Mouse (Mus musculus) bone marrow, adult 2 months (tissue): ENCODE measurements around the gene Rhbdl1. TPM values are rescaled to one million over a fixed set of nuclear protein-coding genes. Genes with fewer than 3 reads are reported as not detected.

Experiments
- H3K27ac ChIP-seq: fragments of 200-500 bp; 2 replicates; pipeline ENCODE4 v1.5.1; 2012; ENCODE audit warnings: low read depth, mild to moderate bottlenecking, control low read depth, inconsistent platforms, low read length; ENCODE audit not compliant: control insufficient read depth, poor library complexity, insufficient read depth
- H3K4me1 ChIP-seq: fragments of 200-500 bp; 2 replicates; pipeline ENCODE4 v1.6.1; 2011; ENCODE audit warnings: low read length; ENCODE audit not compliant: control insufficient read depth, insufficient read depth
- H3K4me3 ChIP-seq: fragments of 200-500 bp; replicated peaks from 2 replicates; pipeline ENCODE3; 2011; ENCODE audit warnings: mild to moderate bottlenecking, low read depth, low read length, control low read depth; ENCODE audit not compliant: control insufficient read depth
- CTCF ChIP-seq: fragments of 200-500 bp; IDR thresholded peaks from 2 replicates; pipeline ENCODE4 v1.5.1; 2011; ENCODE audit warnings: low read length, control low read depth; ENCODE audit not compliant: control insufficient read depth, insufficient read depth
- POLR2A ChIP-seq: fragments of 200-500 bp; IDR thresholded peaks from 2 replicates; pipeline ENCODE4 v1.6.1; 2011; ENCODE audit warnings: low read depth, mild to moderate bottlenecking, control low read depth, low read length, borderline replicate concordance; ENCODE audit not compliant: control insufficient read depth
- WGBS: fragments of 180-500 bp; shearing (Covaris S2); methylation state at CpG from one replicate; pipeline ENCODE4 v1.1.7; 2018; 5-methylcytosine and 5-hydroxymethylcytosine counted together
- polyA plus RNA-seq: library from polyadenylated mRNA; stranded (reverse); fragments of >200 nt; gene quantifications from 2 replicates; pipeline ENCODE4 v1.2.4, GENCODE M21; 2011; ENCODE audit warnings: low replicate concordance; ENCODE audit not compliant: missing spikeins, insufficient read depth, insufficient read length

Rhbdl1 gene
- polyA plus RNA-seq, 1 experiment: 10.7 TPM

GRCm38 (mm10) chr17:25861704-25862612, 24.9 kb upstream of the Rhbdl1 start:
- WGBS: 8% methylated on average over 6 of the region's 6 CpGs
- Histone ChIP-seq H3K27ac (peak overlapping the region; percentile 56), H3K4me1 (peaks cover 5% of the 10 kb centered on the region; the same call in 1 of the 2 replicates), H3K4me3 (peak overlapping the region; percentile 80)
- no peak for TF ChIP-seq CTCF

- Histone ChIP-seq H3K27ac (peak within 1 kb of the TSS; percentile 56), H3K4me3 (peak within 1 kb of the TSS; percentile 80), H3K4me1 (peaks cover 5% of the 10 kb centered on the region; the same call in 1 of the 2 replicates)
- 3% methylated on average over 65 of the region's 65 CpGs for WGBS
- TF ChIP-seq POLR2A: peak; percentile 90
- TF ChIP-seq CTCF: peak; percentile 32; the same call in 1 of the 2 replicates
Measured at GRCm38 (mm10) chr17:25860832-25861703, 24.0 kb upstream of the Rhbdl1 start, which contains the start of gene Wdr90. TSS of gene Wdr90 (minus strand) at chr17:25861501.

GRCm38 (mm10) chr17:25860229-25860628, 23.1 kb upstream of the Rhbdl1 start:
- TF ChIP-seq POLR2A (0 out of 2 replicates have a peak, but pooled peaks have one; percentile 13), CTCF (no peak)
- Histone ChIP-seq H3K4me1 (peaks cover 5% of the 10 kb centered on the region; the same call in 1 of the 2 replicates), H3K4me3 (peak overlapping the region; percentile 80), H3K27ac (no peak overlapping the region)
- WGBS: 85% methylated on average over 6 of the region's 6 CpGs

GRCm38 (mm10) chr17:25844396-25844901, 7.4 kb upstream of the Rhbdl1 start, which contains the start of gene Rhot2:
TSS of gene Rhot2 (minus strand) at chr17:25844851.
- WGBS: under 1% methylated on average over 21 of the region's 21 CpGs

GRCm38 (mm10) chr17:25843636-25844395, 6.7 kb upstream of the Rhbdl1 start:
- peak overlapping the region; percentile 78 for H3K4me3 ChIP-seq
- no peak for TF ChIP-seq CTCF
- TF ChIP-seq POLR2A: no peak
- H3K4me1 ChIP-seq: peaks cover 7% of the 10 kb centered on the region
- H3K27ac ChIP-seq: peak overlapping the region; percentile 82
- WGBS: 3% methylated on average over 38 of the region's 38 CpGs

More at GRCm38 (mm10) chr17:25844396-25844901, 7.4 kb upstream of the Rhbdl1 start, which contains the start of gene Rhot2:
- Histone ChIP-seq H3K4me1 (peaks cover 7% of the 10 kb centered on the region), H3K27ac (peak within 1 kb of the TSS; percentile 82), H3K4me3 (peak within 1 kb of the TSS; percentile 78)
- TF ChIP-seq POLR2A: peak; percentile 68; the same call in 1 of the 2 replicates
- peak; percentile 44; the same call in 1 of the 2 replicates for TF ChIP-seq CTCF

GRCm38 (mm10) chr17:25843122-25843521, 6.0 kb upstream of the Rhbdl1 start:
- H3K4me1 ChIP-seq: peaks cover 7% of the 10 kb centered on the region
- H3K4me3 ChIP-seq: peak overlapping the region; percentile 78
- no peak overlapping the region for H3K27ac ChIP-seq

GRCm38 (mm10) chr17:25842509-25842908, 5.4 kb upstream of the Rhbdl1 start:
- TF ChIP-seq POLR2A: no peak
- WGBS: 83% methylated on average over 3 of the region's 3 CpGs
- H3K4me3 ChIP-seq: no peak overlapping the region
- H3K27ac ChIP-seq: no peak overlapping the region
- H3K4me1 ChIP-seq: peaks cover 7% of the 10 kb centered on the region

More at GRCm38 (mm10) chr17:25843122-25843521, 6.0 kb upstream of the Rhbdl1 start:
- no peak for TF ChIP-seq POLR2A
- TF ChIP-seq CTCF: no peak
- WGBS: 92% methylated on average over 4 of the region's 4 CpGs
